Mouse (Mus musculus) midbrain, postnatal 0 days (tissue): Measurements from ENCODE around the gene Olfr868. TPM values are rescaled to one million over a fixed set of nuclear protein-coding genes. Genes with fewer than 3 reads are reported as not detected.

Experiments used
- ATAC-seq: fragments of 200-750 bp; cut with Nextera tagmentation; 2 replicates; pipeline ENCODE4 v1.8.0; 2017; ENCODE audit warnings: moderate number of reproducible peaks, mild to moderate bottlenecking, moderate TSS enrichment, moderate library complexity; ENCODE audit not compliant: low FRiP score
- DNase-seq: peaks from one replicate; pipeline ENCODE4 v3.0.0-alpha.2; 2015; ENCODE audit warnings: low spot score
- H3K27ac ChIP-seq: fragments of 300-500 bp; sonication (generic); 2 replicates; pipeline ENCODE4 v1.5.1; 2014; ENCODE audit warnings: low read depth, mild to moderate bottlenecking, low read length, mixed read lengths
- H3K27me3 ChIP-seq: fragments of 300-500 bp; sonication (generic); 2 replicates; pipeline ENCODE4 v1.6.1; 2014; ENCODE audit warnings: low read length, control low read depth, mixed read lengths; ENCODE audit not compliant: insufficient read depth
- H3K36me3 ChIP-seq: fragments of 300-500 bp; sonication (generic); 2 replicates; pipeline ENCODE4 v1.6.1; 2014; ENCODE audit warnings: low read length, control low read depth, mixed read lengths; ENCODE audit not compliant: insufficient read depth
- H3K4me1 ChIP-seq: fragments of 300-500 bp; sonication (generic); 2 replicates; pipeline ENCODE4 v1.6.1; 2014; ENCODE audit warnings: mild to moderate bottlenecking, control low read depth, antibody characterized with exemption, low read length, mixed read lengths; ENCODE audit not compliant: insufficient read depth
- H3K4me2 ChIP-seq: fragments of 300-500 bp; sonication (generic); 2 replicates; pipeline ENCODE4 v1.6.1; 2014; ENCODE audit warnings: low read depth, mild to moderate bottlenecking, low read length, mixed read lengths; ENCODE audit not compliant: poor library complexity, severe bottlenecking
- H3K4me3 ChIP-seq: fragments of 300-500 bp; sonication (generic); 2 replicates; pipeline ENCODE4 v1.5.1; 2014; ENCODE audit warnings: low read depth, mild to moderate bottlenecking, low read length, moderate library complexity
- H3K9ac ChIP-seq: fragments of 300-500 bp; sonication (generic); replicated peaks from 2 replicates; pipeline ENCODE4 v1.6.1; 2014; ENCODE audit warnings: mild to moderate bottlenecking, low read length, moderate library complexity, mixed read lengths; ENCODE audit not compliant: poor library complexity, severe bottlenecking
- H3K9me3 ChIP-seq: fragments of 300-500 bp; sonication (generic); 2 replicates; pipeline ENCODE4 v1.6.1; 2016; ENCODE audit warnings: low read length, control low read depth
- CTCF ChIP-seq: IDR thresholded peaks from 2 replicates; pipeline ENCODE4 v1.5.1; 2016; ENCODE audit warnings: antibody characterized with exemption, mild to moderate bottlenecking
- WGBS: fragments of 180-500 bp; shearing (Covaris S2); extraction: QIAGEN DNeasy Blood & Tissue Kit; methylation state at CpG from one replicate; pipeline ENCODE4 v1.1.7; 2014; 5-methylcytosine and 5-hydroxymethylcytosine counted together
- polyA plus RNA-seq: library from polyadenylated mRNA; unstranded; fragments of >200 nt; fragmentation: Nextera tagmentation; extraction: Ambion mirVana; gene quantifications from 2 replicates; pipeline ENCODE4 v1.2.1, GENCODE M21; 2015
- total RNA-seq: library from RNA; depleted of rRNA; stranded (reverse); fragments of >200 nt; gene quantifications from 2 replicates; pipeline ENCODE4 v1.2.3, GENCODE M21; 2014; rRNA removed

Olfr868 gene
- total RNA-seq (not detected in 2 replicates), polyA plus RNA-seq (not detected in 2 replicates)

DNA sequence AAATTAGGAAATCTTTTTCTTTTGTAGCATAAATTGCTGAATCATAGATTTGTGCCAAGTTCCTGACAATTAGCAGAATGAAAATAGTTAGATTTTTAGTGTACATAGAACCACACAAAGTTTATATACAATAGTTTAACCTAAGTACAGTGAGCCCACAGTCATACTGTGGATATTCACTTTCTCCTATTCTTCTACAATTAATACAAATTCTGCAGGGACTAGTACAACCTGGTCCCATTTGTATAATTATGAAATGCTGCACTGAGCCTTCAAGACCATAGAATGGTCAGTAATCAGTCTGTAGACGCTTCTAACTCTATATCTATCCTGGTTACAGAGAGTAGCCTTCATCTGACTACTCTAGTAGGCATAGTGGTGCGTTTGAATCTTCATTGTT, at the start of gene Olfr868:
Gene Olfr868 (plus strand): TSS at position 301 of the 400 bp plus-strand sequence.
- Histone ChIP-seq H3K27ac (no peak within 1 kb of the TSS), H3K36me3 (no peaks in the 10 kb centered on the region), H3K27me3 (no peaks in the 10 kb centered on the region), H3K9me3 (peaks cover 12% of the 10 kb centered on the region; the same call in 1 of the 2 replicates), H3K4me1 (no peaks in the 10 kb centered on the region), H3K9ac (no peak within 1 kb of the TSS), H3K4me3 (no peak within 1 kb of the TSS), H3K4me2 (no peak within 1 kb of the TSS)
- no peak for TF ChIP-seq CTCF
- 36% methylated on average over 2 of the region's 2 CpGs for whole genome bisulfite sequencing
- ATAC-seq (no peak), DNase-seq (no peak)

DNA sequence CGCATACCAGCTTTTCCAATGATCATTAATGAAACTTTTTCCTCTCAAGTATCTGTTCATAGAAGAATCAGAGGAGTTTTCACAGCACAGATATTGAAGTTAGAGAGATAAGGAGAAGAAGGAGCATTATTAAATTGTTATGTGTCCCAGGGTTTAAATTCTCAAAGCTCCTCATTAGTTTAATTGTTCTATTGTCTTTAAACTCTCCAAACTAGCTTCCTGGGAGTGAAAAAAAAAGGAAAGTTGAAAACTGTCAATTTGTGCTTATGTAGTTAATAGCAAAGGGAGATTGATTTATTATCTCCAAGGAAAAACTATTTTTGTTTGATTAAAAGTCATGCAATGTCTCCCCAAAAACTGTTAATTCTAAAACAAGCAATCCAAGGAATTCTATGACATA, 41.0 kb upstream of the Olfr868 start, which contains the start of gene Olfr867:
Gene Olfr867 (minus strand): TSS at position 101 of the 400 bp plus-strand sequence.
- DNase-seq (no peak), ATAC-seq (no peak)
- Histone ChIP-seq H3K4me3 (no peak within 1 kb of the TSS), H3K36me3 (no peaks in the 10 kb centered on the region), H3K4me1 (no peaks in the 10 kb centered on the region), H3K27ac (no peak within 1 kb of the TSS), H3K9me3 (peaks cover 10% of the 10 kb centered on the region; the same call in 1 of the 2 replicates), H3K4me2 (no peak within 1 kb of the TSS), H3K27me3 (no peaks in the 10 kb centered on the region), H3K9ac (no peak within 1 kb of the TSS)
- 70% methylated on average over 1 of the region's 1 CpGs for WGBS
- no peak for TF ChIP-seq CTCF

GRCm38 (mm10) chr9:20070236-20070635, 28.2 kb upstream of the Olfr868 start:
- 65% methylated on average over 3 of the region's 3 CpGs for WGBS
- Histone ChIP-seq H3K27me3 (no peaks in the 10 kb centered on the region), H3K4me1 (no peaks in the 10 kb centered on the region), H3K36me3 (no peaks in the 10 kb centered on the region), H3K9me3 (peaks cover 15% of the 10 kb centered on the region; the same call in 1 of the 2 replicates), H3K4me3 (no peak overlapping the region), H3K4me2 (no peak overlapping the region), H3K9ac (no peak overlapping the region), H3K27ac (no peak overlapping the region)
- ATAC-seq (no peak), DNase-seq (no peak)
- no peak for TF ChIP-seq CTCF

DNA sequence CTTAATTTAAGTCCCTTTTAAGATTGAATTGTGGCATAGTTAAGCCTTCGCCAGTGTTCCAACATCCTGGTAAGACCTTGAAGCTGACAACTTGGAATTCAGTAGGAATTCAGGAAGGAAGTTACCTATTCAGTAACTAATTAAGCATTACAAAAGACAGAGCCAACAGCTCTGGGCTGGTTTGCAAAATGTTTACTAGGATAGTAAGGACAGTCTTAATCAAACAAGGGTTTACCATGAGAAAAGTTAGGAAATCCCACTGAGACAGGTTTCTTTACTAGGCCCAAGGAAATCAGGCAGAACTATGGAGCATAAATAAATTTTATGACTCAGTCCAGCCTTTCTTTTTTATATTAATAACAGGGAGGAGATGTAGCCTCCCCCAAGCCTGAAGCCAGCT, 27.1 kb upstream of the Olfr868 start:
- ATAC-seq (no peak), DNase-seq (no peak)
- no peak overlapping the region for H3K27ac ChIP-seq
- no peaks in the 10 kb centered on the region for H3K36me3 ChIP-seq
- 94% methylated on average over 1 of the region's 1 CpGs for WGBS
- no peak overlapping the region for H3K9ac ChIP-seq
- H3K9me3 ChIP-seq = peaks cover 18% of the 10 kb centered on the region; the same call in 1 of the 2 replicates
- no peak overlapping the region for H3K4me2 ChIP-seq
- TF ChIP-seq CTCF = no peak
- H3K4me1 ChIP-seq = no peaks in the 10 kb centered on the region
- H3K27me3 ChIP-seq = no peaks in the 10 kb centered on the region
- H3K4me3 ChIP-seq = no peak overlapping the region

- no peak for DNase-seq
- H3K9me3 ChIP-seq = peaks cover 31% of the 10 kb centered on the region; the same call in 1 of the 2 replicates
- H3K9ac ChIP-seq = no peak overlapping the region
- no peak overlapping the region for H3K4me2 ChIP-seq
- no peaks in the 10 kb centered on the region for H3K27me3 ChIP-seq
- H3K36me3 ChIP-seq = no peaks in the 10 kb centered on the region
- TF ChIP-seq CTCF = no peak
- ATAC-seq = no peak
- H3K4me3 ChIP-seq = no peak overlapping the region
- H3K4me1 ChIP-seq = no peaks in the 10 kb centered on the region
- no peak overlapping the region for H3K27ac ChIP-seq
- 66% methylated on average over 7 of the region's 7 CpGs for WGBS
These were observed 24.8 kb upstream of the Olfr868 start for GRCm38 (mm10) chr9:20073523-20074177.

- no peaks in the 10 kb centered on the region for H3K4me1 ChIP-seq
- no peak within 1 kb of the TSS for H3K27ac ChIP-seq
- no peaks in the 10 kb centered on the region for H3K27me3 ChIP-seq
- no peak for TF ChIP-seq CTCF
- no peak within 1 kb of the TSS for H3K4me3 ChIP-seq
- ATAC-seq (no peak), DNase-seq (no peak)
- 72% methylated on average over 2 of the region's 2 CpGs for WGBS
- H3K9ac ChIP-seq = no peak within 1 kb of the TSS
- no peak within 1 kb of the TSS for H3K4me2 ChIP-seq
- 0 out of 2 replicates have a peak, but pooled peaks cover 5% of the 10 kb centered on the region for H3K9me3 ChIP-seq
- no peaks in the 10 kb centered on the region for H3K36me3 ChIP-seq
These were observed 30.3 kb downstream of the Olfr868 start, which contains the start of gene Olfr869 for GRCm38 (mm10) chr9:20128709-20129108. Olfr869 (plus strand) TSS chr9:20129009.
